Mouse (Mus musculus) lung, embryonic 14.5 days (tissue): ENCODE data around the gene Hist1h2bg. TPM values are rescaled to one million over a fixed set of nuclear protein-coding genes. Genes with fewer than 3 reads are reported as not detected.
A peak's percentile ranks its signal among the peaks of the same experiment; 100 is the strongest.

Experiments used
- ATAC-seq: fragments of 200-750 bp; cut with Nextera tagmentation; 2 replicates; pipeline ENCODE4 v1.8.0; 2017; ENCODE audit warnings: mild to moderate bottlenecking, moderate TSS enrichment, moderate library complexity; ENCODE audit not compliant: insufficient read depth
- DNase-seq: peaks from one replicate; pipeline ENCODE4 v3.0.0-alpha.2; 2015
- H3K27ac ChIP-seq: fragments of 300-500 bp; sonication (generic); 2 replicates; pipeline ENCODE4 v1.5.1; 2014; ENCODE audit warnings: low read depth, mild to moderate bottlenecking, moderate library complexity
- H3K27me3 ChIP-seq: fragments of 300-500 bp; sonication (generic); 2 replicates; pipeline ENCODE4 v1.6.1; 2014; ENCODE audit warnings: low read length, control low read depth; ENCODE audit not compliant: insufficient read depth
- H3K36me3 ChIP-seq: fragments of 300-500 bp; sonication (generic); 2 replicates; pipeline ENCODE4 v1.6.1; 2014; ENCODE audit warnings: control low read depth; ENCODE audit not compliant: insufficient read depth
- H3K4me1 ChIP-seq: fragments of 300-500 bp; sonication (generic); 2 replicates; pipeline ENCODE4 v1.6.1; 2014; ENCODE audit warnings: antibody characterized with exemption, control low read depth; ENCODE audit not compliant: insufficient read depth
- H3K4me2 ChIP-seq: fragments of 300-500 bp; sonication (generic); 2 replicates; pipeline ENCODE4 v1.6.1; 2014; ENCODE audit warnings: mild to moderate bottlenecking
- H3K4me3 ChIP-seq: fragments of 300-500 bp; sonication (generic); 2 replicates; pipeline ENCODE4 v1.5.1; 2014; ENCODE audit warnings: low read depth, low read length
- H3K9ac ChIP-seq: fragments of 300-500 bp; sonication (generic); 2 replicates; pipeline ENCODE4 v1.6.1; 2014
- H3K9me3 ChIP-seq: fragments of 300-500 bp; sonication (generic); 2 replicates; pipeline ENCODE4 v1.6.1; 2016; ENCODE audit warnings: low read depth, low read length, control low read depth
- CTCF ChIP-seq: IDR thresholded peaks from 2 replicates; pipeline ENCODE4 v1.5.1; 2016; ENCODE audit warnings: antibody characterized with exemption, low read depth
- whole genome bisulfite sequencing: fragments of 180-500 bp; shearing (Covaris S2); extraction: QIAGEN DNeasy Blood & Tissue Kit; methylation state at CpG from one replicate; pipeline ENCODE4 v1.1.7; 2014; 5-methylcytosine and 5-hydroxymethylcytosine counted together
- polyA plus RNA-seq: library from polyadenylated mRNA; unstranded; fragments of >200 nt; fragmentation: Nextera tagmentation; extraction: Ambion mirVana; gene quantifications from 2 replicates; pipeline ENCODE4 v1.2.1, GENCODE M21; 2014

The Hist1h2bg gene
- polyA plus RNA-seq, 1 experiment from 2014 or later = 14.9 TPM

DNA sequence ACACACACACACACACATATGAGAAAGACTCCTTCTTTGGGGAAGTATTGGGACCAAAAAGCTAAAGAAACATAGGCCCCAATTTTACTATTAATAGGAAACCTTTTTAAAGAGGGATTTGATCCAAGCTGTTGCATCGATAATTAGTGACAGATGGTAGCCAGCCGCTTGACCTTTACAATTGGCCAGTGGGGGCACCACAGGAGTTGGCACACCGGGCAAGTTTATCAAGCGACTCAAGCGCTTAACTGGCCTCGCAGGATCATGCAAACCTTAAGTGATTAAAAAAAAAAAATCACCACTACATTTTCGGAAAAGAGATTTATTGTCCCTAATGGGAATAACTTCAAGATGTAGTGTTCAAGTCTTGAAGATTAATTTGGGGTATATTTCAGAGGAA lies 21.4 kb downstream of the Hist1h2bg start:
- ATAC-seq (no peak), DNase-seq (no peak)
- Histone ChIP-seq H3K36me3 (no peaks in the 10 kb centered on the region), H3K4me1 (peaks cover 4% of the 10 kb centered on the region; the same call in 1 of the 2 replicates), H3K27me3 (no peaks in the 10 kb centered on the region), H3K27ac (peak overlapping the region; percentile 83; the same call in 1 of the 2 replicates), H3K9ac (peak overlapping the region; percentile 20; the same call in 1 of the 2 replicates), H3K9me3 (no peaks in the 10 kb centered on the region), H3K4me2 (no peak overlapping the region), H3K4me3 (no peak overlapping the region)
- 84% methylated on average over 7 of the region's 7 CpGs for WGBS
- TF ChIP-seq CTCF = no peak

GRCm38 (mm10) chr13:23593051-23593770 lies 22.0 kb downstream of the Hist1h2bg start:
- Histone ChIP-seq H3K9me3 (no peaks in the 10 kb centered on the region), H3K27me3 (no peaks in the 10 kb centered on the region), H3K36me3 (no peaks in the 10 kb centered on the region), H3K4me2 (no peak overlapping the region), H3K27ac (peak overlapping the region; percentile 83), H3K4me3 (no peak overlapping the region), H3K4me1 (peaks cover 4% of the 10 kb centered on the region; the same call in 1 of the 2 replicates), H3K9ac (peak overlapping the region; percentile 20; the same call in 1 of the 2 replicates)
- WGBS = 70% methylated on average over 5 of the region's 5 CpGs
- DNase-seq (peak; percentile 37), ATAC-seq (no peak)
- no peak for TF ChIP-seq CTCF

DNA sequence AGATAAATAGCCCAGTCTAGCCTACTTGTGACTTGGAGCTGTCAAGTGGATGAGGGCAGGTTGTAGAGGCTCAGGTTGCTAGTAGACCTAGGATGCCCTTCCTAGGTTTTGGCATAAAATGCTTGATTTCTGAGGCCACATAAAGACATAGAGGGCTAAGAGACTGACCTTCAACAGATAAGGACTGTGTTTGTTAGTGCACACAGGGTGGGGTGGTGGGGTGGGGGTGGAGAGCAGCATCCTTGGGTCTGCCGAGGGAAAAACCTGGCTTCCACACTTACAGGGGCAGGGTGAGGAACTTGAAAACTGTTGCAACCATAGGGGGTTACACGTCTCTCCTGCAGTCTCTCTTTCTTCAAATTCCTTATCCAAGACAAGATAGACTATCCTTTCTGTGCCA lies 24.0 kb downstream of the Hist1h2bg start:
- TF ChIP-seq CTCF = no peak
- H3K4me2 ChIP-seq = no peak overlapping the region
- no peaks in the 10 kb centered on the region for H3K9me3 ChIP-seq
- 72% methylated on average over 2 of the region's 2 CpGs for WGBS
- no peak overlapping the region for H3K4me3 ChIP-seq
- DNase-seq = no peak
- H3K4me1 ChIP-seq = peaks cover 4% of the 10 kb centered on the region; the same call in 1 of the 2 replicates
- H3K27ac ChIP-seq = no peak overlapping the region
- ATAC-seq = no peak
- H3K9ac ChIP-seq = no peak overlapping the region
- no peaks in the 10 kb centered on the region for H3K27me3 ChIP-seq
- no peaks in the 10 kb centered on the region for H3K36me3 ChIP-seq

DNA sequence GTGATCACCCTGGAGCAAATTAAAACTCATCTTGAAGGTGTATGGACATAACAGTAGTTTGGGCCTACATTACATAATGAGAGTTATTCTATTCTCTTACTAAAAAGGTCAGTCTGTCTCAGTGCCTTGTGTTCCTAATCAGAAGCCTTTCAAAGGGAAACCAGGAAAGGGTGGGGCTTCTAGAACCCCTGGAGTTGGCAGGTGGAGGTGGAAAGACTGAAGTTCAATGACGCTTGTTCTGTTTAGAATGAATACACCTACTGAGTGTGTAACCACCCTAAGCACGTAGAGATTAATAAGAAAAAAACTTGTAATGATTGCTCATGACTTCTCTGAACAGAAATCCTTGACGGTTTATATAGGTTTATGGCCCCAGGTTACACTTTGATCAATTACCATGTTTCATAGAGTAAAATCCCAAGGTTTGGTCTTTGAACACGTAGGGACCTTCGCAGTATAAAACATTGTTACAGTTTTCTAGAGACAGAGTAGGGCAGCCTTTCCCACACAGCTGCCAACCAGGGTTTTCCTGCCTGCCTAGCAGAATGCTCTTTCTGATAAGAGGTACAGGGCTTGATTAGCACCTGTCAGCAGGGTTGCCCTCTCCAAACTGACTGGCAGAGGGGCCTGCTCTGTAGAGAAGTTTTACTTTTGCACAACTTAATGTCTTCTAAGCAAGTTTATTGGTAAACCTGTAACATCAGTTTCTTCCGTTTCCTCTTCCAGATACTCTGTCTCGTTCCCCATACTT lies 24.6 kb downstream of the Hist1h2bg start:
- H3K9ac ChIP-seq = no peak overlapping the region
- ATAC-seq (no peak), DNase-seq (no peak)
- H3K4me3 ChIP-seq = no peak overlapping the region
- H3K27ac ChIP-seq = no peak overlapping the region
- peaks cover 4% of the 10 kb centered on the region; the same call in 1 of the 2 replicates for H3K4me1 ChIP-seq
- 85% methylated on average over 7 of the region's 7 CpGs for WGBS
- no peak for TF ChIP-seq CTCF
- H3K4me2 ChIP-seq = no peak overlapping the region
- no peaks in the 10 kb centered on the region for H3K27me3 ChIP-seq
- H3K36me3 ChIP-seq = no peaks in the 10 kb centered on the region
- H3K9me3 ChIP-seq = no peaks in the 10 kb centered on the region

GRCm38 (mm10) chr13:23597957-23598356 lies 26.8 kb downstream of the Hist1h2bg start:
- 4% methylated on average over 9 of the region's 9 CpGs for WGBS
- Histone ChIP-seq H3K4me1 (peaks cover 4% of the 10 kb centered on the region; the same call in 1 of the 2 replicates), H3K27ac (no peak overlapping the region), H3K4me3 (no peak overlapping the region), H3K36me3 (no peaks in the 10 kb centered on the region), H3K4me2 (no peak overlapping the region), H3K9me3 (no peaks in the 10 kb centered on the region), H3K27me3 (no peaks in the 10 kb centered on the region), H3K9ac (no peak overlapping the region)
- DNase-seq = peak; percentile 93
- TF ChIP-seq CTCF = peak; percentile 82
- ATAC-seq = peak; percentile 52; the same call in 1 of the 2 replicates

GRCm38 (mm10) chr13:23603182-23603699 lies 32.0 kb downstream of the Hist1h2bg start:
- H3K9ac ChIP-seq = no peak overlapping the region
- H3K9me3 ChIP-seq = no peaks in the 10 kb centered on the region
- H3K36me3 ChIP-seq = no peaks in the 10 kb centered on the region
- ATAC-seq = no peak
- TF ChIP-seq CTCF = no peak
- no peaks in the 10 kb centered on the region for H3K27me3 ChIP-seq
- H3K27ac ChIP-seq = no peak overlapping the region
- DNase-seq = peak; percentile 32
- no peaks in the 10 kb centered on the region for H3K4me1 ChIP-seq
- WGBS = 67% methylated on average over 7 of the region's 7 CpGs
- no peak overlapping the region for H3K4me2 ChIP-seq
- H3K4me3 ChIP-seq = no peak overlapping the region

DNA sequence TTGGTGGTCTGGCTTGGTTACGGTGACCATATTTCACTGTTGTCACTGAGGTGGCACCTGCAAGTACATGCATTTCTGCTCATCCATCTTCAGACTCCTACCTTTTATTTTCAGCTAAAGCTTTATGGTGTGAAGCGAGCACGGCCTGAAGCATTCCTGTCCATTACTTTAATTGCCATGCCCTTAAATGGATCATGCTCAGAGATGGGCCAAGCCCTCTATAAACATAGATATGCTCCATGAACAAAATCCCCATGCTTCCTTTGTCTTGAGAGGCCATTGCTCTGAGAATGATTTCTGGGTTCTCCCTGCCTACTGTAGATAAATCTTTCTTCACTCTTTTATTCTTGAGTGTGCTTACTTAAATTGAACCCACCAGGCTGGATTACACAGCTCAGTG lies 33.3 kb downstream of the Hist1h2bg start:
- Histone ChIP-seq H3K4me1 (no peaks in the 10 kb centered on the region), H3K4me3 (no peak overlapping the region), H3K27ac (no peak overlapping the region), H3K4me2 (no peak overlapping the region), H3K9me3 (no peaks in the 10 kb centered on the region), H3K36me3 (no peaks in the 10 kb centered on the region), H3K9ac (no peak overlapping the region), H3K27me3 (no peaks in the 10 kb centered on the region)
- WGBS = 91% methylated on average over 3 of the region's 3 CpGs
- ATAC-seq = no peak
- no peak for TF ChIP-seq CTCF
- DNase-seq = no peak
